Mouse (Mus musculus) megakaryocyte-erythroid progenitor cell, adult 5-6 weeks (primary cell): ENCODE results near the gene Il27ra. TPM values are rescaled to one million over a fixed set of nuclear protein-coding genes. Genes with fewer than 3 reads are reported as not detected.
"Not testable (repeated sequence)": the region's sequence is repeated elsewhere in the genome, so short reads cannot be mapped to it uniquely, and the experiment has no call there.

ENCODE experiments used
- ATAC-seq: replicated peaks from 2 replicates; pipeline ENCODE4 v1.8.0; 2016; ENCODE audit warnings: mild to moderate bottlenecking, inconsistent platforms; ENCODE audit not compliant: severe bottlenecking, poor library complexity, low FRiP score, low TSS enrichment
- total RNA-seq, 2 experiments: library from RNA; stranded (forward) in 1 of 2; stranded (reverse) in 1 of 2; fragments of 200-1000, 215-1000 nt in 1 of 2; fragments of >200 nt in 1 of 2; fragmentation: Nextera tagmentation in 1 of 2; gene quantifications; 2 replicates each; pipeline ENCODE4 v1.2.3; 2014 to 2017

The Il27ra gene
- total RNA-seq, 2 experiments from 2014 or later, result 4.5 to 24.2 TPM

DNA sequence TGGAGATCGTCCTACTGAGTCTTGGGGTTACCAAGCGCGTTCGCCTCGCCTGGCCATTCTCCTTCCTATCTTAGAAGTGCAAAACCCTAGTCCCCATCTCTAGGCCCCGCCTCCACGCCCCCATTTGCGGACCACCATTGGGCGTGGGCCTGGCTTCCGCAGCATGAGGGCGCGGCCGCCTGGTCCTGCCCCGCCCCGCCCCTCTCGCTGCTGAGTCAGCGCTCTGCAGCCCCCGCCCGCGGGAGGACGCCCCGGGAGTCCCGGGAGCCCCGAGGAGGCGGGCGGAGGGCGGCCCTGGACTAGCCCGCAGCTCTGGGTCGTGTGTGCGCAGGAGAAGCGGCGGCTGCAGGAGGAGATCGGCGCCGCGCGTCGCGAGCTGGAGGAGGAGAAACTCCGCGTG, 16.5 kb downstream of the Il27ra start:
- ATAC-seq, result peak; percentile 18; the same call in 1 of the 2 replicates

DNA sequence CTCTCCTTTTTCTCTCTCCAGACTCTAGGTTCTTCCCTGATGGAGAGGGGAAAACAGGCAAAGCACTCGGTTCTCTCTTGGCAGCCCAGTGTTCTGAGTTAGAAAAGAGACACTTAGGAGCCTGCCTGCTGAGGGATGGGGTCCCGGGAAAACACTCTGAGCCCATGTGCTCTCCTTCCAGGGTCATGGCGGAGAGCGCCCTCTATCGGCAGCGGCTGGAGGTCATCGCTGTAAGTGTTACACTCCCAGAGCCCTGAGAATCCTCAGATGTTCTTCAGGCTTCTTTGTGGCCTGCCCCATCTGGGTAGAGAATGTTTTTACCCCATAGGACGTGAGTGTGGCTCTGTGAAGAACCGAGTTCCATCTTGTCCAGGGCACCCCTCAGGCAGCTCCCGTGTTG, 18.2 kb downstream of the Il27ra start:
- peak; percentile 58 for ATAC-seq

- ATAC-seq, result no peak
Observed at GRCm38 (mm10) chr8:84023631-84024030, 18.8 kb downstream of the Il27ra start.

DNA sequence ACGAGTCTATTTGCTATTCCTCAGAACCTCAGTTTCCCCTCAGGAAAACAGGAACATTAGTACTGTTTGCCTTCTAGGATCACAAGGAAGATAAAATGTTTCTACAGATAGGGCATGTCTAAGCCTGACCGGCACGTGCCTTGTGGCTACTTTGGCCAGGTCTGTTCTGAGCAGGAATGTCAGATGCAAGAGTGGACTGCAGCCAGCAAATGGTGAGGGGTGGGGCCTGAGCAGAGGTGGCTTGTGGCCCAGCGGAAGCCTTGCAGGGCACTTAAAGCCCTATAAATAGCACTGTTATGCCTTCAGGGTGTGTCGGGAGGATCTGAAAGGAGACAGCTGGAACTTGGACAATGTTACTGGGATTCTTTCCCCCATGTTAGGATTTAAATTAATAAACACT, 19.3 kb downstream of the Il27ra start:
- no peak for ATAC-seq

DNA sequence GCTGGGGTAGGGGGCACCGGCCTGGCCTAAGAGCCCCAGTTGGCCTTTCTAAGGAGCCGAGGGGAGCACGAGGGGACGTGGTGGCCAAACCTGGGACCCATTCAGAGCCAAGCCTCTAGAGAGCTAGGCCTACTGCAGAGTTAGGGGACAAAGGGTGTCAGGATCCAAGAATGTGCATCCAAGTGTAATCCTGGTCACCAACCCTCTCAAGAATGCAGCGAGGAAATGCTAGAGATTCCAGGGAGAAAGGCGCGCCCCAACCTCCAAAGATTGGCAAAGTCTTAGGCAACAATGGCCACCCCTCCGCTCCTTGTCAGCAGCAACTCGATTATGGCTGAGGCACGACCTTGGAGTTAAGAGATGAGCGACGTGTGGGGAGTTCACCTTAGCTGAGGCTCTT, 20.8 kb downstream of the Il27ra start:
- no peak for ATAC-seq

- ATAC-seq, result no peak
Observed at GRCm38 (mm10) chr8:84021096-84021495, 21.3 kb downstream of the Il27ra start, which contains the start of gene Palm3. Gene Palm3 (plus strand): TSS chr8:84021471.

DNA sequence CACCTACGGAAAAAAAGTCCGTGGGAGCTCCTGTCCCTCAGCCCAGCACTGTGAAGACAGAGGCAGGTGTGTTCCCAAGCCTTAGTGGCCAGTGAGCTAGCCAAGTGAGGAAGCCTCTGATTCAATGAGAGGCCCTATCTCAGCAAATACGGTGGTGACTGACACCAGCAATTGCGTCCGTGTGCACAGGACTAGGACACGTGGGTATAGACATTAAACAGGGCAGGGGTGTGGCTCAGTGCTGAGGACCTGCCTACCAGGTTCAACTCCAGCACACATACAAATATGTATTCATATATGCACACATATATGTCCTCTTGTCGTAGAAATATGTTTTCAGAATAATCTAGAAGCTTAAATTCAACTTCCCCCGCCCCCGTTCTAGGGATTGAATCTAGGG, 22.7 kb downstream of the Il27ra start:
- no peak for ATAC-seq

- no peak for ATAC-seq
Observed at GRCm38 (mm10) chr8:84015833-84016232, 26.6 kb downstream of the Il27ra start.

GRCm38 (mm10) chr8:84012499-84013165, 29.8 kb downstream of the Il27ra start:
- no peak for ATAC-seq

GRCm38 (mm10) chr8:84011705-84012498, 30.5 kb downstream of the Il27ra start, which contains the start of gene 2210011C24Rik:
Gene 2210011C24Rik (minus strand): TSS chr8:84012171.
- peak; percentile 54 for ATAC-seq

DNA sequence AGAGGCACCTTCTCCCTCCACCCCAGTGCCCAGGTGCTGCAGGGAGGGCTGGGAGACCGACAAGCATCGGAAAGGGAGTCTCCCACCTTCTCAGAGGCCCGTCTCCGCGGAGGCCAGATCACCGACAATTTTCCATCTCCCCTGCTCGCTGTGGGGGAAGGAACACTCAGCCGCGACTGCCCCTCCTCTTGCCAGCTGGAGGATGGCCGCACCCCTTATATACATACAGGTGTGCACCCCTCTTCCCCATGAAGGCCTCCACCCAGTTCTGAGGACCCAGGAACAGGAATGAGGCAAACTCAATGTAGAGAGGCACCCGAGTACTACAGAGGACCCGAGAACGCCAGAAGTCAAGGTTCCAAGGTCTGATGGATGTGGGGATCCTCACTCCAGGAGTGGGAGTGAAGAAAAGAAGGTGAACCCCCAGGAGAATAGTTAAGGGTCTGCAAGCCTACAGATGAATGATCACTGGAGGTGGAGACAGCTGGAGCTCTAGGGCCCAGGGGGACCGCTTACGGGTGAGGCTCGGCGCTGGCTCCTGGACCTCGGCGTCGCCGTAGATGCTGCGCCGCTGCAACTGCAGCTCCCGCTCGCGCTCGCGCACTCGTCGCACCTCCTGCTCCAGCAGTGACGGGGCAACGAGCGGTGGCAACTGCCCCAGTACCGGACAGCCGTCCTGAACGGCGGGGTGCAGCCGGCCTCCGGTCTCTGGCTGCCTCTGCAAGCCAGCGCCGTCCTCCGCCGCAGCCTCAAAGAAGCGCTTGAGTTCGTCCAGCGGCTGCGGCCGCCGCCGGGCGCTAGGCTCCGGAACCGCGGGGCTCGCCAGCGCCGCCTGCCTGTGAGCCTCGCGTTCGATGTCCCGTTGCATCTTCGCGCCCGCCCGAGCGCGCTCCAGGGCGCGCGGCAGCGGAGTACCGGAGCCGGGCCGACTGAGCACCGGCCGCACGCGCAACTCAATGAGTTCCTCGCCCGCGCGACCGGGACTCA, 31.5 kb downstream of the Il27ra start:
- ATAC-seq, result peak; percentile 28; the same call in 1 of the 2 replicates

GRCm38 (mm10) chr8:84009876-84010275, 32.5 kb downstream of the Il27ra start:
- ATAC-seq, result peak; percentile 70; the same call in 1 of the 2 replicates

GRCm38 (mm10) chr8:84008362-84008761, 34.0 kb downstream of the Il27ra start:
- no peak for ATAC-seq

DNA sequence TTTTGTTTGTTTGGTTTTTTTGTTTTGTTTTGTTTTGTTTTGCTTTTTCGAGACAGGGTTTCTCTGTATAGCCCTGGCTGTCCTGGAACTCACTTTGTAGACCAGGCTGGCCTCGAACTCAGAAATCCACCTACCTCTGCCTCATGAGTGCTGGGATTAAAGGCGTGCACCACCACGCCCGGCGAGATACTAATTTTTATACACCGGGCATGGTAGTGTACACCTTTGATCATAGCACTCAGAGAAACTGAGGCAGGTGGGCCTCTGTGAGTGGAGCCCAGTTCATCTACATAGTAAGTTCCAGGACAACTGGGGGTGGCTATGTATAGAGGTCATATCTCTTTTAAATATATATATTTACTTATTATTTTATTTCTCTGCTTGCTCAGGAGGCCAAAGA, 36.9 kb downstream of the Il27ra start:
- ATAC-seq, result not testable (repeated sequence)

- ATAC-seq, result peak; percentile 95
Observed at GRCm38 (mm10) chr8:84004533-84005201, 37.7 kb downstream of the Il27ra start.

GRCm38 (mm10) chr8:84003612-84004246, 38.7 kb downstream of the Il27ra start:
- no peak for ATAC-seq

DNA sequence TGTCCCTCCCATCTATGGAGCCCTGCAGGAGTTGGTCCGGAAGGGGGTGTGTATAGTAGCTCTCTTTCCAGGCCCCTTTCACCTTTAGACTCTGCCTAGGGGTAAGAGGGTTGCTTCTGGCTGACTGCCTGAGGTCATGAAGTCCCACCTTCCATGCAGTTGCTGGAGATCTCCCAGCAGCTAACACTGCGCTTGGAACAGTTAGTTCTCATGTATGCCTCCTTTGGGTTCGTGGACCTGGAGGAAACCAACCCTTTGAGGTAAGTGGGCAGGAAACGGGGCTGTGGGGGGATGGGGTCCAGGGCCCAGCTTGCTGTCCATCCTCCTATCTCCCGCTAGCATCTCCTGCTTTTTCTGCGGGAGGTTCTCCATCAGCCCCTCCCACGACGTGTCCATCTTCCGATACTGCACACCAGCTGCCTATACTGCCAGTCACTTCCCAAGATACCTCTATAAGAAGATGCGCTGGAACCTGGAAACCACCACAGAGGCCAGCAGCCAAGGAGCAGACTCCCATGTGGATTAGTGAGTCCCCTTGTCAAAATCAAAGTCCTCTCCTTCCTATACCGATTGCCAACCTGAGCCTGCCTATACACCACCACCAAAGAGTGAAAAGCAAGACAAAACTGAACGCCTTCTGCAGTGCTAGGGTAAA, 39.3 kb downstream of the Il27ra start:
- no peak for ATAC-seq
